Mouse (Mus musculus) brain, embryonic 14.5 days (tissue): ENCODE results near the gene Prss22.

ENCODE experiments used
- CTCF ChIP-seq: fragments of 200-500 bp; IDR thresholded peaks from 2 replicates; pipeline ENCODE4 v1.5.1; 2012; ENCODE audit warnings: inconsistent platforms, mild to moderate bottlenecking, moderate library complexity, borderline replicate concordance; ENCODE audit not compliant: insufficient read depth, insufficient read length; ENCODE audit errors: extremely low read depth
- POLR2A ChIP-seq: fragments of 200-500 bp; IDR thresholded peaks from 2 replicates; pipeline ENCODE4 v1.6.1; 2012; ENCODE audit warnings: mild to moderate bottlenecking, inconsistent platforms, borderline replicate concordance; ENCODE audit not compliant: poor library complexity, insufficient read depth, insufficient read length, severe bottlenecking; ENCODE audit errors: extremely low read depth

- no peak for TF ChIP-seq POLR2A
- no peak for TF ChIP-seq CTCF
These were observed 17.5 kb downstream of the Prss22 start, which contains the start of gene Prss30 for GRCm38 (mm10) chr17:23980297-23980909.
